Mouse (Mus musculus): ENCODE measurements around the gene BC035044. TPM values are rescaled to one million over a fixed set of nuclear protein-coding genes. Genes with fewer than 3 reads are reported as not detected.
A peak's percentile ranks its signal among the peaks of the same experiment; 100 is the strongest.

The BC035044 gene
- polyA plus RNA-seq, 1 experiment from 2014 or later: 0.34 TPM

GRCm38 (mm10) chr6:128838342-128839265 is 52.3 kb downstream of the BC035044 start:
- Histone ChIP-seq H3K27ac (peak overlapping the region; percentile 88), H3K9ac (peak overlapping the region; percentile 82), H3K4me2 (peak overlapping the region; percentile 68), H3K9me3 (no peaks in the 10 kb centered on the region), H3K4me1 (replicated peaks) (peaks cover 28% of the 10 kb centered on the region), H3K4me3 (peak overlapping the region; percentile 67), H3K27me3 (no peaks in the 10 kb centered on the region), H3K36me3 (no peaks in the 10 kb centered on the region)
- under 1% methylated on average over 49 of the region's 49 CpGs for WGBS
- peak; percentile 52 for ATAC-seq (ENCODE audit: low FRiP score)

DNA sequence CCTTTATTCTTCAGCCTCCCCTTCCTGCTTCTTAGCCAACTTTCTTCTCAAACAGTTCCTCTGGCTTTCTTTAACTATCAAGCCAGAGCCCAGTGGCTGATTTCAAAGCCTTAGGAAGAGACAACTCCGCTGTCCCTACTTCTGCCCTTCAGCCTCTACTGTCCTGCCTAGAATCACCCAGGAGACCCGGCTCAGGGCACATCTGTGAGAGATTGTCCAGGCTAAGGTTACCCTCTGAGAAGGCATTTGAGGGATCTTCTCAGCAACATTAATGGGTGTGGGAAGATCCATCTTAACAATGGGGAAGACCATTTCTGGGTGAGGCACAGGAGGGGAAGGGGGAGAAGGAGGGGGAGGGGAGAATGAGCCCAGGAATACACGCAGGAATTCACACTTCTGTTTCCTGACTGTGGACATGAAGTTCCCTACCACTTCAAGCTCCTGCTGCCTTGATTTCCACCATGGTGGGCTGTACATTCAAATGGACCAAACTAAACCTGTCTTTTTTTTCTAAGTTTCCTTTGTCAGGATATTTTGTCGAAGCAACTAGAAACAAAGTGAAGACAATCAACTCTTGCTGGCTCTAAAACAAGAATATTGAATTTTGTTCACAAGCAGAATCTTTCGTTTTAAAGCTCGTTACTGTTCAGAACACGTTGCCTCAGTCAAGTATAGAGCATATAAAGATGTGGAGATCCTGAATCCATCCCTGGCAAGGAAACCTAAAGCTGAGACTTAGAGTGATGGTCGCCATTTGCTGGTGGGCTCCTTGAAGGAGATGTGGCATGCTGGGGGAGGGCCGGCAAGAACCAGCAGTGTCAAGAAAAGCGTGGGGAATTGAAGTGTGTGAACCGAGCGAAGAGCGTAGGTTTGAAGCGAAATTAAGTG is 53.2 kb downstream of the BC035044 start:
- no peaks in the 10 kb centered on the region for H3K9me3 ChIP-seq

DNA sequence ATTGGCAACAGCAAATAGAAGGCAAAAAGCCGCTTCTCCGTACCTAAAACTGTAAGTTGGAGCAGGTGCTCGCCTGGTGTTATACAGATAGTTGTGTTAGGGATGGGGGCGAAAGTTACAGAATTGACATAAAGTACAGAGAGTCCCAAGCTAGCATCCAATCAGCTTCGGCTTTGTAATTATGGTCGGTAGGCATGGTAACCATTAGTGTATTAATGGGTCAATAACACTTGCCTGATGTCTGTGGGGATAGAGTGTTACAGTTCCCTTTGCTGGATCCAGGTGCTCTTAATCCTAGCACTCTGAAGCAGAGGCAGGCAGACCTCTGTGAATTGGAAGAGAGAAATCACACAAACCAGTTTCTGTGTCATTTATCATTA is 54.0 kb downstream of the BC035044 start:
- H3K27ac ChIP-seq: peak overlapping the region; percentile 88
- H3K27me3 ChIP-seq: no peaks in the 10 kb centered on the region
- no peaks in the 10 kb centered on the region for H3K36me3 ChIP-seq
- WGBS: 90% methylated on average over 6 of the region's 6 CpGs
- H3K4me2 ChIP-seq: peak overlapping the region; percentile 68
- peak overlapping the region; percentile 70; the same call in 1 of the 2 replicates for H3K9ac ChIP-seq
- peak overlapping the region; percentile 67 for H3K4me3 ChIP-seq
- peaks cover 23% of the 10 kb centered on the region for H3K4me1 ChIP-seq (replicated peaks)
- ATAC-seq (ENCODE audit: low FRiP score): no peak
- no peaks in the 10 kb centered on the region for H3K9me3 ChIP-seq

More for the DNA sequence above, 53.2 kb downstream of the BC035044 start:
- Histone ChIP-seq H3K27ac (peak overlapping the region; percentile 88), H3K9ac (peak overlapping the region; percentile 70), H3K4me2 (peak overlapping the region; percentile 68), H3K36me3 (no peaks in the 10 kb centered on the region), H3K4me1 (replicated peaks) (peaks cover 28% of the 10 kb centered on the region), H3K4me3 (peak overlapping the region; percentile 67), H3K27me3 (no peaks in the 10 kb centered on the region)
- ATAC-seq (ENCODE audit: low FRiP score): peak; percentile 26; the same call in 1 of the 2 replicates
- WGBS: under 1% methylated on average over 14 of the region's 14 CpGs

DNA sequence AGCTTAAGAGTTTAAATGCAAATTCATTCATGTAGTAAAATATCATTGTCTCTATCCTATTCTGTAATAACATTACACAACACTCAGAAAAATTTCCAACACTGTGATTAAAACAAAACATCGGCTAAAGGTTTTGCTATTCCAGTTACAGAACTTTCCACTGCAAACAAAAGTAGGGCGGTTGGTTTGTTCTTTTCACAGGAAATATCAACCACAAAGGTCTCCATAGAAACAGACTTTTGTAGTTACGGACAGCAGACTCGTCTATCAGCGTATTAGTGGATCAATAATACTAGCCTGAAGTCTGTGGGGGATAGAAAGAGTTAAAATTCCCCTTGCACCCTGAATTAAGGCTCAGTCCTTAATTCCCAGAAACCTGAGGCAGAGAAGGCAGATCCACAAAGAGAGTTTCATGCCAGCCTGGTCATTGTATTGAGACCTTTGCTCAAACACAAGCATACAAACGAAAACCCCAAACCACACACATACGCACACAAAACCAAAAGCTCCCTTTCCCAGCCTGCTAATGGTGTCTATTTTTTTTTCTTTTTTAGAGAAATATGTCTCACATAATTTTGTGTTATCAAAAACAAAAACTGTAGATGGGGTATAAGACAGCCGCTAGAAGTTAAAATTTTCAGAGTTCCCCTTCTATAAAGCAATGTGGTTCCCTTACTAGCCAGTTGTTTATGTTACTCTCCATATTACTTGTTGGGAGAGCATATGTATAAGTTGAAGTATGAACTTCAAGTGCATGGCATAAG is 54.6 kb downstream of the BC035044 start:
- no peak overlapping the region; the same call in 1 of the 2 replicates for H3K4me2 ChIP-seq

DNA sequence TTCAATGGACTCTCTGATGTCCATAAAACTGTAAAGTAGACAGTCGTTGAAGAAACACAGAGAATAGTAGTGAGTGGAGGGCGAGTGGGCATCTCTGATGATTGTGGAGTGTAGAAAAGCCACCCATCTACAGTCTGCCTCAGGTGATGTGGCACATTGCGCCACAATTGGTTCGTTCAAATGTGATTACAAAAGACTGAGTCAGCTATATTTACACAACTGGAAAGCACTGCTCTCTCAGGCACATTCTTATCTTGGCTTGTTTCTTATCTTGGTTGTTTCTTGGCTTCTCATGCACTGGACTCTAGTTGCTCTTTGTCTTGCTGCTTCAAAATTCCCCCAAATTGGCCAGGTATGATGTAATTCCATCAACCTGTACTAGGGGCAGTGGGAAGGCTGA is 55.4 kb downstream of the BC035044 start:
- H3K4me3 ChIP-seq: no peak overlapping the region
- no peak overlapping the region for H3K4me2 ChIP-seq
- 89% methylated on average over 4 of the region's 4 CpGs for WGBS
- no peak overlapping the region for H3K9ac ChIP-seq
- no peak for ATAC-seq (ENCODE audit: low FRiP score)
- no peaks in the 10 kb centered on the region for H3K36me3 ChIP-seq
- H3K27me3 ChIP-seq: no peaks in the 10 kb centered on the region
- H3K9me3 ChIP-seq: no peaks in the 10 kb centered on the region
- H3K4me1 ChIP-seq (replicated peaks): peaks cover 18% of the 10 kb centered on the region
- H3K27ac ChIP-seq: no peak overlapping the region

More for the DNA sequence above, 54.6 kb downstream of the BC035044 start:
- Histone ChIP-seq H3K4me3 (peak overlapping the region; percentile 67; the same call in 1 of the 2 replicates), H3K4me1 (replicated peaks) (peaks cover 18% of the 10 kb centered on the region), H3K9me3 (no peaks in the 10 kb centered on the region), H3K27ac (no peak overlapping the region), H3K9ac (no peak overlapping the region), H3K27me3 (no peaks in the 10 kb centered on the region), H3K36me3 (no peaks in the 10 kb centered on the region)
- ATAC-seq (ENCODE audit: low FRiP score): no peak
- 71% methylated on average over 8 of the region's 8 CpGs for WGBS

DNA sequence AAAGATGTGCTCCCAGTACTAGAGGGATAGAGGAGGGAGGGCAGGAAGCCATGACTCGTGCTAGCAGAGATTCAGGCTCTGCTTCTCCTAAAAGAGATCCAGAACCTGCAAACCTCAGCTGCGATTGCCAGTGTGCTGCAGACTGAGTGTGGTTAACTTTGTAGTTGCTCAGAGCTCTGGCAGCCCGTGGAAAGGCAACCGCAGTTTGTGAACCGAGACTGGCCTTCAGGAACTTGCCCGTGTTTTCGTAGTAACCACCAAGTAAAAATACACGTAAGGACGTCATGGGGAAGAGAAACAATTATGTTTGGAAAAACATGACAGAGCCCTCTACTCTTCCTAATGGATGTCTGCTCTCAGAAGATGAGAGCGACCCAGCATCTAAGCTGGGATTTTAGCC is 57.9 kb downstream of the BC035044 start:
- 85% methylated on average over 10 of the region's 10 CpGs for WGBS

GRCm38 (mm10) chr6:128829837-128830236 is 61.1 kb downstream of the BC035044 start:
- Histone ChIP-seq H3K9ac (no peak overlapping the region), H3K4me1 (replicated peaks) (no peaks in the 10 kb centered on the region), H3K36me3 (no peaks in the 10 kb centered on the region), H3K4me2 (no peak overlapping the region), H3K9me3 (no peaks in the 10 kb centered on the region), H3K27ac (no peak overlapping the region), H3K27me3 (no peaks in the 10 kb centered on the region), H3K4me3 (no peak overlapping the region)
- no peak for ATAC-seq (ENCODE audit: low FRiP score)
- 71% methylated on average over 4 of the region's 4 CpGs for WGBS

More for the DNA sequence above, 57.9 kb downstream of the BC035044 start:
- Histone ChIP-seq H3K9ac (no peak overlapping the region), H3K27ac (no peak overlapping the region), H3K4me1 (replicated peaks) (peaks cover 9% of the 10 kb centered on the region), H3K4me3 (no peak overlapping the region), H3K9me3 (no peaks in the 10 kb centered on the region), H3K27me3 (no peaks in the 10 kb centered on the region), H3K36me3 (no peaks in the 10 kb centered on the region), H3K4me2 (no peak overlapping the region)
- ATAC-seq (ENCODE audit: low FRiP score): no peak

GRCm38 (mm10) chr6:128826781-128827180 is 64.1 kb downstream of the BC035044 start:
- no peaks in the 10 kb centered on the region for H3K9me3 ChIP-seq
- no peak overlapping the region for H3K4me2 ChIP-seq
- no peak overlapping the region for H3K27ac ChIP-seq
- no peak overlapping the region for H3K9ac ChIP-seq
- WGBS: 86% methylated on average over 3 of the region's 3 CpGs
- no peak overlapping the region for H3K4me3 ChIP-seq
- no peaks in the 10 kb centered on the region for H3K36me3 ChIP-seq
- H3K4me1 ChIP-seq (replicated peaks): no peaks in the 10 kb centered on the region
- ATAC-seq (ENCODE audit: low FRiP score): no peak
- no peaks in the 10 kb centered on the region for H3K27me3 ChIP-seq

DNA sequence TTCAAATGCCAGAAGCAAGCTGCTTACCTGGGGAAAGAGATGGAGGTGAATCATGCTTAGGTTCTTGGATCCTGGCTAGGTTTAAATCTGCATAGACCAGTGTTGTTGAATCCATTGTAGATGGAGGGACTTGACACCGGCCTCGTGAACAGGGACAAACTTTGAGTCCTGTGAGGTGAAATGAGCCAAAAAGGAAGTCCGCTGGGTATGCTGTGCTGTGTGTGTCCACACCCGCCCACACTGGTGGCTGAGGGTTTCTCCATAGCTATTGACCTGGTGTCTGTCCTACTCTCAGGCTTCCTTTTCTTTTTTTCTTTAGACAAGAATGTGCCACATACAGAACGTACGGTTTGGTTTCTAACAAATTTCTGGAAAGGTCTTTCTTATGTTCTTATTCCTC is 64.8 kb downstream of the BC035044 start, which contains the start of the genes Gm44511 and Klrb1b:
Gene Gm44511 (minus strand): TSS at position 184 of the 400 bp plus-strand sequence.
Gene Klrb1b (minus strand): TSS at position 200 of the 400 bp plus-strand sequence.
- no peak within 1 kb of the TSS for H3K4me3 ChIP-seq
- no peak for ATAC-seq (ENCODE audit: low FRiP score)
- H3K27ac ChIP-seq: no peak within 1 kb of the TSS
- H3K9me3 ChIP-seq: no peaks in the 10 kb centered on the region
- no peaks in the 10 kb centered on the region for H3K27me3 ChIP-seq
- 89% methylated on average over 6 of the region's 6 CpGs for WGBS
- H3K9ac ChIP-seq: no peak within 1 kb of the TSS
- H3K4me1 ChIP-seq (replicated peaks): no peaks in the 10 kb centered on the region
- no peak within 1 kb of the TSS for H3K4me2 ChIP-seq
- no peaks in the 10 kb centered on the region for H3K36me3 ChIP-seq

GRCm38 (mm10) chr6:128818083-128818802 is 72.7 kb downstream of the BC035044 start:
- Histone ChIP-seq H3K36me3 (no peaks in the 10 kb centered on the region), H3K9me3 (no peaks in the 10 kb centered on the region), H3K27ac (no peak overlapping the region), H3K4me3 (no peak overlapping the region), H3K4me2 (no peak overlapping the region), H3K9ac (no peak overlapping the region), H3K27me3 (no peaks in the 10 kb centered on the region), H3K4me1 (replicated peaks) (no peaks in the 10 kb centered on the region)
- ATAC-seq (ENCODE audit: low FRiP score): no peak
- 74% methylated on average over 4 of the region's 4 CpGs for WGBS

DNA sequence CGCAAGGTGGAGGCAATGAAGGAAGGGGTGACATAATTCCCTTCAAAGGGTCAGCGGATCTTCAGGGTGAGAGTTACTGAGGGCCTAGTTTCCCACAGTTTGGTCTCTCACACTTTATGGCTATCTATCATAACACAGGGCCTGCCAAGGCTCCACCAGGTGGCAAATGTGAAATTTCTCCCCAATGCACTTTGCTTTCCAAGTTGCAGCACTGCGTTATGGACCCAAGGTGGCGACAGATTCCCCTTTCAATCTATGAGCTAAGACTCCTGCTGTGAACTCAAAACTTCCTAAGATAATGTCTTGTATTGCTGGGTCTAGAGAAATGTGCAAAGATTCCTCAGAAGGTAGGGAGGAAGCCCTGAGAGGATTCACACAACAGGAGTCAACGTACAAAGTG is 82.4 kb downstream of the BC035044 start:
- 91% methylated on average over 5 of the region's 5 CpGs for WGBS
- no peak overlapping the region for H3K9ac ChIP-seq
- H3K27me3 ChIP-seq: no peaks in the 10 kb centered on the region
- H3K27ac ChIP-seq: no peak overlapping the region
- H3K4me1 ChIP-seq (replicated peaks): no peaks in the 10 kb centered on the region
- no peak for ATAC-seq (ENCODE audit: low FRiP score)
- no peaks in the 10 kb centered on the region for H3K36me3 ChIP-seq
- H3K4me2 ChIP-seq: no peak overlapping the region
- H3K4me3 ChIP-seq: no peak overlapping the region
- no peaks in the 10 kb centered on the region for H3K9me3 ChIP-seq

Measured in hindbrain, embryonic 13.5 days (tissue).